Mouse (Mus musculus) CH12.LX (cell line): ENCODE results near the gene Ifi27.

Experiments used
- CTCF ChIP-seq, 2 experiments: IDR thresholded peaks in 1 of 2; conservative IDR thresholded peaks in 1 of 2; 2 replicates each; pipeline ENCODE4 v1.5.1; 2011 to 2012; ENCODE audit warnings: low read depth in 2 of 2, low read length in 2 of 2, improper control_type of control experiment in 1 of 2, inconsistent platforms in 1 of 2, mild to moderate bottlenecking in 1 of 2, moderate library complexity in 1 of 2
- POLR2A ChIP-seq: IDR thresholded peaks from 2 replicates; pipeline ENCODE4 v1.6.1; 2011; ENCODE audit warnings: low read depth, mild to moderate bottlenecking, improper control_type of control experiment, low read length
- RAD21 ChIP-seq: IDR thresholded peaks from 2 replicates; pipeline ENCODE4 v1.6.1; 2011; ENCODE audit warnings: low read depth, mild to moderate bottlenecking, low read length, improper control_type of control experiment, moderate library complexity
- UBTF ChIP-seq: IDR thresholded peaks from 2 replicates; pipeline ENCODE4 v1.6.1; 2012; ENCODE audit warnings: low read depth, mild to moderate bottlenecking, inconsistent platforms, low read length, improper control_type of control experiment, moderate library complexity
- USF2 ChIP-seq: conservative IDR thresholded peaks from 2 replicates; pipeline ENCODE4 v1.6.1; 2011; ENCODE audit warnings: low read depth, low read length, improper control_type of control experiment

DNA sequence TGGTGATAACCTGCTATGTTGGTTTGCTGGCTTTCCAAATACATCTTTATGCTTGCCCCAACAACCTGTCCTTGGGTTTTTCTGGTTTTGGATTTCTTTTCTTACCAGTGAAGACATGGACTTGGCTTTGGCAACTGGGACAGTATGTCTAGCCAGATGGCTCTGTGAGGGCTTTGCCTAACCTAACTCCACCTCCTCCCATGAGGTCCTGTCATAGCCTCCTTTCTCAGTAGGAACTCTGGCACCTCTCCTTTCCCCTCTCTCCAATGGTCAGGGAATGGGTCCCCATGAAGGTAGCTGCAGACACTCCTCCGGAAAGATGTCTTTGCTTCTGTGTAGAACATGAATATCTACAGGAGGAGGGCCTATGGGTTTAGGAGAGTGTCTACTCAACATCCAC, 52.7 kb downstream of the Ifi27 start:
- TF ChIP-seq POLR2A: no peak
- no peak for TF ChIP-seq UBTF
- TF ChIP-seq CTCF (conservative IDR thresholded peaks at IDR 0.05 in 1 of 2, IDR thresholded peaks at IDR 0.05 in 1 of 2; ENCODE audit: low read depth in 2 of 2, low read length in 2 of 2): no peak
- TF ChIP-seq USF2: no peak
- TF ChIP-seq RAD21: no peak
